Mouse (Mus musculus) R1 (cell line): Measurements from ENCODE around the gene Gm17361.
"Not testable (repeated sequence)": the region's sequence is repeated elsewhere in the genome, so short reads cannot be mapped to it uniquely, and the experiment has no call there.

Experiments
- DNase-seq: peaks from one replicate; pipeline ENCODE4 v3.0.0-alpha.2; 2018; ENCODE audit warnings: low read depth, low spot score

The Gm17361 gene

DNA sequence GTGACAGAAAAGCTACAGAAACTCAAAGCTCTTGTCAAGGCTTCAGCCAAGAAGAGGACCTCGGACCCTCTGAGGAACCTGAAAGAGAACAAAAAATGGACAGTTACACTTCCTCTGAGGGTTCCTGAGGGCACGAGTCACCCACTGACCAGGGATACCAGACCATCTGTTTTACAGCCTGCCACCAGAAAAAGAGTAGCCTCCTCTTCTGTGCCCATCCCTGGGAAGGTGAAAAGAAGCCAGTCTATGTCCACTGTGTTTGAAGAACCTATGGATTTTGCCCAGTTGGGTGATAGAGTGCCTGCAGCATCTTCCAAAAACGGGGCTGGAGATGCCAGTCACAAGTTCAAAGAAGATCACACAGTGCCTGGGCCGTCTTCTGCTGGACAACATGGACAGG lies at the start of gene Gm17361:
TSS of gene Gm17361 (plus strand) at position 301 of the 400 bp plus-strand sequence.
- not testable (repeated sequence) for DNase-seq
